Mouse (Mus musculus) limb, embryonic 13.5 days (tissue): ENCODE measurements at regions not wholly inside any gene's neighbourhood (a gene's known extent, or its start where the extent isn't known, plus 50 kb on each side); places are given as distances from the start of the nearest gene placed in this dataset.

Source experiments
- ATAC-seq: fragments of 200-750 bp; cut with Nextera tagmentation; 2 replicates; pipeline ENCODE4 v1.8.0; 2017; ENCODE audit warnings: low read depth, moderate number of reproducible peaks, moderate TSS enrichment; ENCODE audit not compliant: low FRiP score
- H3K27ac ChIP-seq: fragments of 300-500 bp; sonication (generic); 2 replicates; pipeline ENCODE4 v1.5.1; 2015; ENCODE audit warnings: inconsistent platforms, mild to moderate bottlenecking, moderate library complexity
- H3K27me3 ChIP-seq: fragments of 300-500 bp; sonication (generic); 2 replicates; pipeline ENCODE4 v1.6.1; 2015; ENCODE audit warnings: mild to moderate bottlenecking, inconsistent platforms
- H3K36me3 ChIP-seq: fragments of 300-500 bp; sonication (generic); 2 replicates; pipeline ENCODE4 v1.6.1; 2015; ENCODE audit warnings: inconsistent platforms, mild to moderate bottlenecking, moderate library complexity
- H3K4me1 ChIP-seq: fragments of 300-500 bp; sonication (generic); 2 replicates; pipeline ENCODE4 v1.6.1; 2015; ENCODE audit warnings: inconsistent platforms
- H3K4me2 ChIP-seq: fragments of 300-500 bp; sonication (generic); replicated peaks from 2 replicates; pipeline ENCODE4 v1.6.1; 2015; ENCODE audit warnings: inconsistent platforms, mild to moderate bottlenecking, moderate library complexity
- H3K4me3 ChIP-seq: fragments of 300-500 bp; sonication (generic); 2 replicates; pipeline ENCODE4 v1.5.1; 2015; ENCODE audit warnings: moderate library complexity, mild to moderate bottlenecking, inconsistent platforms
- H3K9ac ChIP-seq: fragments of 300-500 bp; sonication (generic); 2 replicates; pipeline ENCODE4 v1.6.1; 2015; ENCODE audit warnings: mild to moderate bottlenecking, inconsistent platforms
- H3K9me3 ChIP-seq: fragments of 300-500 bp; sonication (generic); 2 replicates; pipeline ENCODE4 v1.6.1; 2016; ENCODE audit warnings: inconsistent platforms
- WGBS: fragments of 180-500 bp; shearing (Covaris S2); methylation state at CpG from one replicate; pipeline ENCODE4 v1.1.7; 2015; 5-methylcytosine and 5-hydroxymethylcytosine counted together

GRCm38 (mm10) chr4:4556126-4556525 is 237.0 kb downstream of the Impad1 start:
- no peak for ATAC-seq
- Histone ChIP-seq H3K9me3 (no peaks in the 10 kb centered on the region), H3K27ac (no peak overlapping the region), H3K4me1 (no peaks in the 10 kb centered on the region), H3K27me3 (no peaks in the 10 kb centered on the region), H3K36me3 (no peaks in the 10 kb centered on the region), H3K4me3 (no peak overlapping the region), H3K4me2 (no peak overlapping the region), H3K9ac (no peak overlapping the region)
- 65% methylated on average over 12 of the region's 12 CpGs for WGBS

DNA sequence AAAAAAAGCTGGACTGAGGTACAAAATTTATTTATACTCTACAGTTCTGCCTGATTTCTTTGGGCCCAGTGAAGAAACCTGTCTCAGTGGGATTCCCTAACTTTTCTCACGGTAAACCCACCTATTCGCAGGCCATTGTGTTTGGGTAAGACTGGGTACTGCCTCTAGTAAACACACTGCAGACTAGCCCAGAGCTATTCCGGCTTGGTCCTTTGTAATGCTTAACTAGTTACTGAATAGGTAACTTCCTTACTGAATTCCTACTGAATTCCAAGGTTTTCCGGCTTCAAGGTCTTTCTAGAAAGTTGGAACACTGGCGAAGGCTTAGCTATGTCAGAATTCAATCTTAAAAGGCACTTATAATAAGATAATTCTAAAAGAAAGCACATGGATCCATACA is 242.9 kb downstream of the Impad1 start:
- Histone ChIP-seq H3K27me3 (no peaks in the 10 kb centered on the region), H3K9me3 (no peaks in the 10 kb centered on the region)
- WGBS, result 88% methylated on average over 5 of the region's 5 CpGs

GRCm38 (mm10) chr4:4549893-4550292 is 243.3 kb downstream of the Impad1 start:
- no peak for ATAC-seq
- Histone ChIP-seq H3K9me3 (no peaks in the 10 kb centered on the region), H3K4me3 (no peak overlapping the region), H3K9ac (no peak overlapping the region), H3K27me3 (no peaks in the 10 kb centered on the region), H3K4me2 (no peak overlapping the region), H3K27ac (no peak overlapping the region), H3K36me3 (no peaks in the 10 kb centered on the region), H3K4me1 (no peaks in the 10 kb centered on the region)
- WGBS, result 87% methylated on average over 4 of the region's 4 CpGs

More for the DNA sequence above, 242.9 kb downstream of the Impad1 start:
- H3K4me3 ChIP-seq, result no peak overlapping the region
- no peak overlapping the region for H3K27ac ChIP-seq
- H3K36me3 ChIP-seq, result no peaks in the 10 kb centered on the region
- H3K4me1 ChIP-seq, result no peaks in the 10 kb centered on the region
- no peak for ATAC-seq
- H3K4me2 ChIP-seq, result no peak overlapping the region
- no peak overlapping the region for H3K9ac ChIP-seq

- H3K9ac ChIP-seq, result no peak overlapping the region
- no peak for ATAC-seq
- H3K27me3 ChIP-seq, result no peaks in the 10 kb centered on the region
- no peak overlapping the region for H3K4me3 ChIP-seq
- WGBS, result 75% methylated on average over 2 of the region's 2 CpGs
- no peaks in the 10 kb centered on the region for H3K36me3 ChIP-seq
- H3K9me3 ChIP-seq, result no peaks in the 10 kb centered on the region
- no peak overlapping the region for H3K27ac ChIP-seq
- no peaks in the 10 kb centered on the region for H3K4me1 ChIP-seq
- no peak overlapping the region for H3K4me2 ChIP-seq
Measured at GRCm38 (mm10) chr4:4537172-4537753, 255.9 kb downstream of the Impad1 start.

GRCm38 (mm10) chr4:4532196-4532595 is 261.0 kb downstream of the Impad1 start:
- 68% methylated on average over 4 of the region's 4 CpGs for WGBS
- Histone ChIP-seq H3K4me1 (no peaks in the 10 kb centered on the region), H3K27ac (no peak overlapping the region), H3K4me3 (no peak overlapping the region), H3K36me3 (no peaks in the 10 kb centered on the region), H3K4me2 (no peak overlapping the region), H3K9me3 (no peaks in the 10 kb centered on the region), H3K9ac (no peak overlapping the region), H3K27me3 (no peaks in the 10 kb centered on the region)
- ATAC-seq, result no peak

- Histone ChIP-seq H3K9ac (no peak overlapping the region), H3K4me3 (no peak overlapping the region), H3K27ac (no peak overlapping the region), H3K36me3 (no peaks in the 10 kb centered on the region), H3K4me1 (no peaks in the 10 kb centered on the region), H3K27me3 (no peaks in the 10 kb centered on the region), H3K4me2 (no peak overlapping the region), H3K9me3 (no peaks in the 10 kb centered on the region)
- ATAC-seq, result no peak
- 86% methylated on average over 12 of the region's 12 CpGs for WGBS
Measured at GRCm38 (mm10) chr4:4528311-4528710, 264.8 kb downstream of the Impad1 start.

DNA sequence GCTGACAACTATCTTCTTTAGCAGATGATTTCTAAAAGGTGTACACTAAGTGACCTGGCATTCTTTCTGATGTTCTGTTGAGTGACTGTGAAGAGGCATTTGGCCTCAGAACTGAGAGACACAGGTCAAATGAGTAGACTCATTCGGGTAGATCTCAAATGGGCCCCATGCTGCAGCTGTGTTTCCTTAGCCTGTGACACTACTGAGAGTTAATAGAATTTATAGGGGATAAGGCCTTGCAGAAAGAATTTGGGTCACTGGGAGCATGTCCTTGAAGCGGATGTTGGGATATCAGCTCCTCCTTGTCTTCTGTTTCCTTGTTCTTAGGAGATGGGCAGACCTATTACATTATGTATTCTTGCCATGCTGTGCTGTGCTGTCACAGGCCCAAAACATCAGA is 271.4 kb downstream of the Impad1 start:
- Histone ChIP-seq H3K9ac (no peak overlapping the region), H3K27ac (no peak overlapping the region), H3K4me1 (no peaks in the 10 kb centered on the region), H3K4me2 (no peak overlapping the region), H3K9me3 (no peaks in the 10 kb centered on the region), H3K27me3 (no peaks in the 10 kb centered on the region), H3K4me3 (no peak overlapping the region), H3K36me3 (no peaks in the 10 kb centered on the region)
- 69% methylated on average over 2 of the region's 2 CpGs for WGBS
- ATAC-seq, result no peak

GRCm38 (mm10) chr4:4518741-4519140 is 274.4 kb downstream of the Impad1 start:
- no peak overlapping the region for H3K27ac ChIP-seq
- H3K4me3 ChIP-seq, result no peak overlapping the region
- no peaks in the 10 kb centered on the region for H3K4me1 ChIP-seq
- H3K9me3 ChIP-seq, result no peaks in the 10 kb centered on the region
- H3K4me2 ChIP-seq, result no peak overlapping the region
- WGBS, result 72% methylated on average over 2 of the region's 2 CpGs
- H3K27me3 ChIP-seq, result no peaks in the 10 kb centered on the region
- no peak for ATAC-seq
- H3K9ac ChIP-seq, result no peak overlapping the region
- H3K36me3 ChIP-seq, result no peaks in the 10 kb centered on the region

DNA sequence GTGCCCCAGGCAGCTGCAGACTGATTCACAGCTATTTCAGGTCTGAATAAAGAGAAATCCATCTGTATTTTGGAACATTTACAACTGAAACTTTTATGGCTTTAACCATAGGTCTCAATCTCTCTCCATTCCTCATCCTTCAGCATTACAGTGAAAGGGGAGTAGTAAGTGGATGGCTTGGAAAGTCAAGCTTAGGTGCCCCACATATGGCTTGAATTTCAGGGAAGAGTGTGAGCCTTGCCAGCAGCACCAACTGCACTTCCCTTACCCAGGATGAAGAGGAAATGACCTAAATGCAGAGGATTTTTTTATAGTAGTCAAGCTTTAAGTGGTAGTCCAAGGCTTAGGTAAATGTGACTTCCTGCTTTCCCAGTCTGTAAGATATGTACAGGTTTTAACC is 279.8 kb downstream of the Impad1 start:
- peaks cover 6% of the 10 kb centered on the region; the same call in 1 of the 2 replicates for H3K4me1 ChIP-seq
- ATAC-seq, result peak; percentile 60; the same call in 1 of the 2 replicates
- no peaks in the 10 kb centered on the region for H3K9me3 ChIP-seq
- H3K27ac ChIP-seq, result no peak overlapping the region
- no peak overlapping the region for H3K4me2 ChIP-seq
- no peaks in the 10 kb centered on the region for H3K27me3 ChIP-seq
- no peak overlapping the region for H3K4me3 ChIP-seq
- H3K9ac ChIP-seq, result no peak overlapping the region
- no peaks in the 10 kb centered on the region for H3K36me3 ChIP-seq

DNA sequence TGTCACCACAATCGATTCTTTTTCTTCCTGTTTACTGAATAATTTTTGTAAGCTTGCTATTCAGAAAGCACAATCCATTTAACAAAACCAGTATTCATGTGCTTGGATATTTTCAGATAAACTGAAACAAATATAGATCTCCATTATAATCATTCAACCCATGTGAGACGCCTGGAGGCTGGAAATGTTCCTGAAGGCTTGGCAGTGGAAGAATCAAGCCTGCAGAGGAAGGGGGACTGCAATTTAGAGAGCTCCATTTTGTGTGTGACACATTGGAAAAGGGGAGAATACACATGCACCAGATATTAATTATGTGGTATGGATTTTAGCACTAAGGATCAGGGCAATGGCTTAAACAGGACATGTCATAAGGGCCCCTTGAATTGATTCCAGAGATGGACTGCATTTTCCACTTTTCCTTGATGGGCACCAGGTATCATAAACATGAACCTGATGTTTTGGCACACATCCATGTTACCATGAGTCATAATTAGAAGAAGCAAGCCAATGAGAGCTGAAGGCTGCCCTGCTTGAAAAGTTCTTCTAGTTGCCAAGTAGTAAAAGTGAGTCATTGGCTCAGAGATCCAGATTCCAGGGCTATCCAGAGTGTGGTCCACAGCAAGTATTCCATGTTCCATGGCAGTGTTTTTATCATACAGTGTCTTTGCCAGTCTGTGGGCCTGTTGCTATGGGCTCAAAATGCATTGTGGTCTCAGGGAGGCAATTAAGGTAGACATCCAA is 282.8 kb downstream of the Impad1 start:
- Histone ChIP-seq H3K27me3 (no peaks in the 10 kb centered on the region), H3K9me3 (no peaks in the 10 kb centered on the region), H3K27ac (no peak overlapping the region), H3K4me1 (peaks cover 6% of the 10 kb centered on the region; the same call in 1 of the 2 replicates), H3K4me2 (no peak overlapping the region), H3K9ac (no peak overlapping the region), H3K4me3 (no peak overlapping the region), H3K36me3 (no peaks in the 10 kb centered on the region)
- 81% methylated on average over 2 of the region's 2 CpGs for WGBS
- ATAC-seq, result no peak

GRCm38 (mm10) chr4:4509296-4509695 is 283.9 kb downstream of the Impad1 start:
- no peaks in the 10 kb centered on the region for H3K9me3 ChIP-seq
- peaks cover 6% of the 10 kb centered on the region; the same call in 1 of the 2 replicates for H3K4me1 ChIP-seq
- ATAC-seq, result peak; percentile 74; the same call in 1 of the 2 replicates
- no peak overlapping the region for H3K4me2 ChIP-seq
- H3K9ac ChIP-seq, result no peak overlapping the region
- WGBS, result 73% methylated on average over 3 of the region's 3 CpGs
- H3K27me3 ChIP-seq, result no peaks in the 10 kb centered on the region
- H3K4me3 ChIP-seq, result no peak overlapping the region
- H3K36me3 ChIP-seq, result no peaks in the 10 kb centered on the region
- peak overlapping the region; percentile 79 for H3K27ac ChIP-seq

DNA sequence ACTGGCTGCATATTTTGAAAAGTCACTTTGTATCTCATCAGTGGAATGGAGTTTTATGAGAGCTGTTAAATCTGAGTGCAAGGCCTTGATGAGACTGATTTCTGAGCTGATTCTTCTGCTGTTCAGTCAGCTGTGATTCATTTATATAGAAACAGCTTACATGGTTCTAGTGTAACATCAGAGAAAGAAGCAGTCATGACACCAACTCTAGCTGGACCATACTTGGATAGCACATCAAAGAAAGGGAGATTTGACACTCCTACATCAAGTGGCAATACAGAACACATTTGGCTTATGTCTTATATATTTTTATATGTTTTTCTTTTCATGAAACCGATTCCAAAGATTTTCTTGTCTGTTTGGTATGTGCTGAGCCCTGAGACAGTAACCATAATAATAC is 296.0 kb downstream of the Impad1 start:
- H3K4me1 ChIP-seq, result no peaks in the 10 kb centered on the region
- no peaks in the 10 kb centered on the region for H3K9me3 ChIP-seq
- no peak overlapping the region for H3K9ac ChIP-seq
- no peak overlapping the region for H3K27ac ChIP-seq
- no peak overlapping the region for H3K4me3 ChIP-seq
- no peaks in the 10 kb centered on the region for H3K27me3 ChIP-seq
- H3K36me3 ChIP-seq, result no peaks in the 10 kb centered on the region
- no peak overlapping the region for H3K4me2 ChIP-seq
- WGBS, result 75% methylated on average over 1 of the region's 1 CpGs
- ATAC-seq, result no peak

DNA sequence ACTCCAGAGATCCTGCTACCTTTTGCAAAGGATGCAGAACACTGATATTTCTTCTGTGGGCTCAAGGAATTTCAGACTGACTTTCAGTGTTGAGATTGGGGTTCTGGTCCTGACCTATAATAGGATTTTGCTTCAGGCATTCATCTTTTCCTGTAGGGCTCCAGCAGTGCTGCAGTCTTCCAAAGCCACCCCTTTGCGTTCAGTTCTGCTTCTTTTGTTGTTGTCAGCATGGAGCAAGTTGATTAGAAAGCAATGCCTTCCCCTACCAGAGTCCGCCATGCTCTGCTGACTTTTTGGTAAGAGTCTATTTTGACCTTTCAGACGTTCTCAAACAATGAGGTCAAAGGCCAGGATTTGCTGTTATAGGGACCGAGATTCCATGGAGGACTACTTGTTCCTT is 297.0 kb downstream of the Impad1 start:
- H3K4me2 ChIP-seq, result no peak overlapping the region
- H3K9ac ChIP-seq, result no peak overlapping the region
- 73% methylated on average over 4 of the region's 4 CpGs for WGBS
- no peaks in the 10 kb centered on the region for H3K9me3 ChIP-seq
- H3K4me1 ChIP-seq, result no peaks in the 10 kb centered on the region
- no peak overlapping the region for H3K4me3 ChIP-seq
- H3K36me3 ChIP-seq, result no peaks in the 10 kb centered on the region
- no peak for ATAC-seq
- no peak overlapping the region for H3K27ac ChIP-seq
- no peaks in the 10 kb centered on the region for H3K27me3 ChIP-seq
